Mouse (Mus musculus) heart, postnatal 4 days (tissue): ENCODE measurements around the gene Tspan12. TPM values are rescaled to one million over a fixed set of nuclear protein-coding genes. Genes with fewer than 3 reads are reported as not detected.
"Not testable (repeated sequence)": the region's sequence is repeated elsewhere in the genome, so short reads cannot be mapped to it uniquely, and the experiment has no call there.

ENCODE experiments used
- DNase-seq: peaks from one replicate; pipeline ENCODE4 v3.0.0; 2021
- total RNA-seq, 2 experiments: library from RNA; stranded (reverse); gene quantifications; 2 replicates each; pipeline ENCODE4 v1.2.3; 2021

Gene Tspan12
- total RNA-seq, 2 experiments from 2014 or later = 87.2 to 94.4 TPM

DNA sequence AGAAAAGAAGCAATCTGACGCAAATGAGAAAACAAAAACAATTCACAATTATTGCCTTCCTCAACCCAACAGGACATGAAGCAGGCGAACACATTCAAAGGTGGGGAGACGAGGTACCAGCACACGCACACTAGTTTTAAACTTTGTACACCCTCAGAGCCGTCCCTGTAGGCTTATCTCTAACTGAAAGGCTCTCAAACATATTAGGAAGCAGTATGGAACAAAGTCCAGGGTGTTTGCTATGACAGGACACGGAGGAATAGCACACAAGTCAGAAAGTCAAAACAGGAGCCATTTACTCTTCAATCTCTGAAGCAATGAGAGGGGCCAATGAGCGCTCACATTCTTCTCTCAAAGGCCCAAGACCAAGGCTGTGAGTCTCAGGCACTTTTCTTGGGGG is 24.3 kb downstream of the Tspan12 start:
- no peak for DNase-seq

DNA sequence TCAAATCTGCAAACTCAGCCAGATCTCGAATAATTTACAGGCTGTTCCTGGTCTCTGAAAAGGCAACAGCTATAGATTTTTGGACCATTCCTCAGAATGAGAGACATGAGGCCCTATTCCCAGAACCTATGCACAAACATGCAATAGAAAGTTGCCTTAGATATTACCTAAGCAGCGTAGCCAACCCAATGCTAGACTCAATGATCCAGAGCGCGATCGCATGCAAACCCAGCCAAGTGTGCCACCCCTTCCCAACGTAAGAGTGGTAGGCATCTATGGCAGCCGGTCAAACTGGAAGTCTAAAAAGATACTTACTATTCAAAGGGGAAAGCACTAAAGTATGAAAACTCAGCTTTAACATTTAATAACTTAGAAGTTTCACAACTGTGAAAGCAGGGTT is 28.6 kb downstream of the Tspan12 start:
- no peak for DNase-seq

DNA sequence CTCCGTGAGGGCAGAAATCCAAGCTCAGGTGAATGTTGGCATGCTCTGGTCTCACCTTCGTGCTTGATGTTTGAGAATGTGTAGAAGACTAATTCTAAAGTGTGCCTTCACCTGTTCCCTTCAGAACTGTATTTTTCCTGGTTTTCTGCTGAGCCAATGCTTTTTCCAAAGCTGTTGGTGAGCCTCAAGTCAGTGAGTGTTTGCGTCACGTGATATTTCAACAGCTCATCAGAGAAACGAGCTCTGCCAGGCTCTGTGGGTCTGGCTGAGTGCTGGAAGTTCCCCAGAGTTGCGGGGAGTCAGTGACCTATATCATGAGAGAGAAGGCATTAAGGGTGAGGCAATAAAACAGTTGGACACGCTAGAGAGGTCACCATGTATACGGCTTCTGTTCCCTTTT is 29.0 kb downstream of the Tspan12 start:
- peak; percentile 60 for DNase-seq

DNA sequence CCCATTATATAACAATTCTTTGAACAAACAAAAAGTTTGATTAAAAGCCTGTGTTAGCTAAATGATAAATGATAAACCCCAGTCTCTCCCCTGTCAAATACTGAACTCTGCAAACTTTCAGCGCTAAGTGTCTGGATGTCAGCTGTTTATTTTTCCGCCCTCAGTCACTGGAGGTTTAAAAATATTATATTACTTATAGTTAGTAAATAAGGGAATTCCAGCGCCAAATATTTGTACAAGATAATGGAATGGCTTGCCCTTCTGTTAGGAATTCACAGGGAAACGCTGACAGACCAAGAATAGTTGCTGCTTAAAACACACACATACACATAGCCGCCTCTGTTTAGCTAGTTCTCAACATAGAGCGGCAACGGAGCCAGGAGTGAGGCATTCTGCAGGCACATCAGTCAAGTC is 29.6 kb downstream of the Tspan12 start:
- DNase-seq = no peak

DNA sequence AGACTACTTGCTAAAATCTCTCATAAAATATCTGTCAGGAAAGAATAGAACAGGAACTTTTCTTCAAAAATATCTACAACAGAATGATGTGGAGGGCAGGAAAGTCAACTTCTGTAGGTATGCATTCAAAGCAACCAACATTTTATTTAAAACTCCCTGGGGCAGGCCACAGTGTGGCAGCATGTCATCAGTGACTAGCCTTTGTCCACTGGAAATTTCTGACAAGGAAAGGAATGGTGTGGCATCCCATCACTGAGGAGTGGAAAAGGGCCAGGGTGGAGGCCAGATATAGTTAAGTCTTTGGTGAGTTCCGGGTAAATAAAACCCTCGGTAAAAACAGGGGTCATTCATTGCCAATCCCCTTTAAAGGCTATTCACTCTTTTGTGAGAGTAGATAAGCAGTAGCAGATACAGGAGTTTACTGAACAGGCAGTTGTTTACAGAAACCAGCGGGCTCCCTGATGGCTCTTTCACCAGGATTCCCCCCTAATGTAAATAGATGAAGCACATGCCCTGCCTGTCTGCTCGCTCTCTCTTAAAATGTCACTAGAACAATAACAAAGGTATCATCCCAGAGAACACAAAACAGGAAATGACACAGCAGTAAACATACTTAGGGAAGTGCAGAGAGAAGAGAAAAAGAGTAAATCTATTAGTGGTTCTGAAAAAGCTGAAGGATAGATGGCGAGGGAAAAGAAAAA is 34.1 kb downstream of the Tspan12 start:
- DNase-seq = no peak

DNA sequence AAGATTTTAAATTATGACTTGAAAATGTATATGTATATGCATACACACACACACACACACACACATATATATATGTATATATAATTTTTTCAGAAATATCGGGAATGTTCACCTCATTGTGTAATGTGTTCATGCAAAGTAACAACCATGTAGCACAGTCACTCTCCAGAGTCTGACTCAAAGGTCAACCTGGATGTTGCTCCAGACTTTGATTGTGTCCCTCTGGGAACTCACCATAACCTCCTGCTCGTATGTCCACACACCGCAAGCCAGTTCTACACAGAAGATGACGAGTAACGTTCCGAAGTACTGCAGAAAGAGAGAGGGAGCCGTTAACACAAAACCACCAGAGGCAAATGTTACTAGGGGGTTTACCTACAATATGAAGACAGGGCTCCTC is 46.3 kb downstream of the Tspan12 start:
- no peak for DNase-seq

DNA sequence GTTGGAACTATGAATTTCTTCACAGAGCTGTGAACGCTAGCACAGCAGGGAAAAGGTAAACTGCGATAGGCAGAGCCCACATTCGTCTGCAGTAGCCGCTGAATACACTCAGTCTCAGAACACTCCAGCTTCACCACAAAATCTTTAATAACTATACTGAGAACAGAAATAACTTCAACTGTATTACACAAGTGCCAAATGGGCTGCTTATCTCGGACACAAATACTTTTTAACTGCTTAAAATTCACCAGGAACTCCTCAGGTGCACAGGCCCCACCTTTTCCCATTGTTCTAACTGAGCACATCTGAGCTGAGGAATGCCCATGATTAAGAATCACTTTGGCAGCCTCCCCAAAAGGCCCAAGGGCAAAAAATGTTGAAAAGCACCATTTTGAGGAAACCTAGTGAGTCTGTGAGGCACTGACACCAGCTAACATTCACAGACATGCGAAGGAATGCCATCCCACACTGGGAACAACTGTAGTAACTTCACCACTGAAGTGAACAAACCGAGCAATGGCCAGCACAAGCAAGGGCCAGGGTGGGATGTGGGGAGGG is 47.2 kb downstream of the Tspan12 start:
- no peak for DNase-seq

DNA sequence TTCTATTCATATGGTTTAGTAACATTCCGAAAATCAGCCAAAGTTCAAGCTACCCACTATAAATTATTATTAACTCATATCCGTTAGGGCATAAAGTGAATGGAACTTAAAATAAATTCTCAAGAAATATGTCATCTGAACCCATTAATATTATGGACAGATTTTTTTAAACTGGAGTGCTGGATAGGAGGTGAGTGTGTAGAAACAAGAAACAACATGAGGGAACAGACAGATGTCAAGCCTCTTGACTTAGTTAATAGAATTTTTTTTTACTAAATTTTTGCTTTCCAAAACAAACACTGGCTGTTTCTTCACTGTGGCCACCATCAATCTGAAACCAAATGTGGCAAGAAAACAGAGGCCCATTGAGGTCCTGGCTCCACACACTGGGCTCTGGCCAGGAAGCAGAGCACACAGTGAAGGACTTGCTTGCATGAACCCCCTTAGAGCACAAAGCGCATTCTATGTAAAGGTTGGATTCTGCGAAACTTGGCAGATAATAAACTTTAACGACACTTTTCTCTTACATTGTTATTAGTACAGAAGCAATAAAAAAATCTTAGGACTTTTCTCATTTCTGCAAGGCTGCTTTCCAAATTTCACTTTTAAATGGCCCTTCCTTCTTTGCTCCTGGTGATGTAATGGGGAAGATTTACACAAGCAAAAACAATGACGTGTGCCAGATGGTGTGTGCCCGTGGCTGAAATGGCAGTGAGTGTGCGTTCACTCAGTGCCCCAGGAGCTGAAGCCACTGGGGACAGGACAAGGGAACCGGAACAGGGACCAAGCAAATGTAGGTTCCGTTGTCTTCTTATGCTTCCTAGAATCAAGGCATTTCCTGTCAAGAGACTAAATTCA is 48.6 kb downstream of the Tspan12 start:
- no peak for DNase-seq

DNA sequence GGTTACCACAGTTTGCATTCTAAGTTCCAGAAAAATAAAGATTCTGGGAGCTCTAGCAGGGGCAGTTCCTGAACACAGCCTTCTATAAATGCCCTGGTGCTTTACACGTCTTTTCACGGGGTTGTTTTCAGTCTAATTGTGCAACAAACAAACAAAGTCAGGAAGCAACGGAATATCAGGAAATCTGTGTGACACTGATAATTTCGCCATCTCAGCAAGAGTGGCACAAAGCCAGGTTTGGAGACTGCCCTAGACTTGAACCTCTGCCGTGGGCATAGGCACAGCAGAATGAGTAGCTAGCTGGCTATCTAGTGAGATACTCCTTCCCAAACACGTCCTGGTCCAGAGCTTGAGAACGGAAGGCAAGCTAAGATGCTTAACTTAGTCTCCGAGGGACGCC is 53.7 kb downstream of the Tspan12 start:
- peak; percentile 33 for DNase-seq

DNA sequence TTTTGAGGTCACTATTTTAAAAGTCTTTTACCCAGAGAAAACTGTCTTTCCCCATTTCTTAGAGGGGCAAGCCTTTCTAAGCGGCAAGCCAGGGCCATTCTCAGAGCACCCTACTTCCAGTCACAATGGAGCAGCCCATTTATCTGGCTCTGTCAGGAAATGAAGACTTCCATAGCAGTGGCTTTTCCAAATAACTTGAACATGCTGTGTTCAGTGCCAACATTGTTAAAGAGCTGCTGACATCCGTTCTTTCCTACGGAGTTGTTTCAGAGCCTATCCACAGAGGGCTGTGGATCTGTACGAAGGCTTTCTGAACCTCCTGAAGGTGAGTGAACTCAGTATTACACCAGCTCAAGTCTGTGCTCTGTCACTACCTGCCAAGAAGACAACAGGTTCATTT is 55.2 kb downstream of the Tspan12 start:
- no peak for DNase-seq

DNA sequence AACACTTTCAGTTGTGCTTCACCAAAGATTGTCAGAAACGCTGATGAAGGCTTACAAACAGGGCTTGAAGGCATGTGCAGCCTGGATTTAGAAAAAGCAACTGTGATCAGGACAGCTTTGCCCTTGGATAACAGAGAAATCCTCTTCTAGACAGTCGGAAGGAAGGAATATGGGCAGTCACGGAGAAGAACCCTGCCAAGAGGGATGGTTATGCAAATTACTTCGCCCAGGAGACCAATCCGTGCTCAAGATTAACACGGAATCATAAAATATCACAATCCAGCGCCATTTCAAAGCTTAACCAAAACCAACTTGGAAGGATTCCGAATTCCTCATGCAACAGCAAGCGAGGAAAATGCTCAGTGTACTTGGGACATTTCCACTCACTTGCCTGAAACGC is 55.9 kb downstream of the Tspan12 start:
- DNase-seq = no peak

DNA sequence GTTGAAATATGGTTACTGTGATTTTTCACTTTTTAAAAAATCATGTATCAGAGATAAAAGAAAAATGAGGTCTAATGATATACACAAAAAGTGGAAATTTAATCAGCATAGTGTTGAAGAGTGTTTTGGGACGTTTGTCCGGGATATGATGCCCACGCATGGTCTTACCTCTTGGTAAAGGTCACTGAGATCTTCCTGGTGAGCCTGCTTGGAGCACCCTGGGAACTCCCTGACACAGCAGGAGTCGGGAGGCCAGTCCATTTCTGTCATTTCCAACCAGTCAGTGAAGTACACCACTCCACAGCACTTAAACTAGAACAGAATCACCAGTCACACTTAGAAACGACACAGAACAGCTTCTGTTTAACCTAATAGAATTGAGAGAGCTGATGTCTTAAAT is 56.9 kb downstream of the Tspan12 start:
- no peak for DNase-seq

DNA sequence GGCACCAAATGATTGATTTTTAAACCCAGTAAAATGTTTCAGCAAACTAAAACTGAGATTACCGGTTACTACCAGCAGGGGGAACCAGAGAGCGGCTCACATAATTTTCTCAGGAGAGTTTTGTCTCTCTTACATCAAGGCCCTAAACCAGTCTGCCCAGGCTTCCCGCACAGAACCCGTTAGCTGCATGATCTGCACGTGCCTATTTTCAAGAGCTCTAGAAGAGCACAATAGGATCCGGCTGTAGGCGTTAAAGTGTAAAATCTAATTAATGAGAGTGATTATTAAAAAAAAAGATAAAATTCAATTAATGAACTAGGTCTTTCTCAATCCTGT is 57.3 kb downstream of the Tspan12 start:
- peak; percentile 76 for DNase-seq

DNA sequence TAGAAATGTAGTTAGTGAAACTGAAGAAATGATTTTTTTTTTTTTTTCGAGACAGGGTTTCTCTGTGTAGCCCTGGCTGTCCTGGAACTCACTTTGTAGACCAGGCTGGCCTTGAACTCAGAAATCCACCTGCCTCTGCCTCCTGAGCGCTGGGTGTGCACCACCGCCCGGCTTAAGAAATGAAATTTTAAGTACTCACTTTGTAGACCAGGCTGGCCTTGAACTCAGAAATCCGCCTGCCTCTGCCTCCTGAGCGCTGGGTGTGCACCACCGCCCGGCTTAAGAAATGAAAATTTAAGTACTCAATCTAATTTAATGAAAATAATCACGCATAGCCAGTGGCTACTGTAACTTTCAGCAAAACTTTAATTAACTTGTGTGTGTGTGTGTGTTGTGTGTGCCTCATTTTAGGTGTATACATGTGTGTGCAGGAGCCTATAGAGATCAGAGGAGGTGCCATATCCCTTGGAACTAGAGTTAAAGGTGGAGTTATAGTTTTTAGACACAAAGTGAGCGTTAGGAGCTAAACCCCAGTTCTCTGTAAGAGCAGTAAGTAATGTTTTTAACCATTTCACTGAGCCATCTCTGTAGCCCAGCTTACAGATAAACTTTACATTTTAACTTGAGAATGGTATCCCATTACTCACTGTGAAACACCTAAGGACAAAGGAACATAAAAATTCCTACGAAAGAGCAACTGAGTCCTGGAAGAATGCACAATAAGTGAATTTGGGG is 57.8 kb downstream of the Tspan12 start:
- DNase-seq = no peak

DNA sequence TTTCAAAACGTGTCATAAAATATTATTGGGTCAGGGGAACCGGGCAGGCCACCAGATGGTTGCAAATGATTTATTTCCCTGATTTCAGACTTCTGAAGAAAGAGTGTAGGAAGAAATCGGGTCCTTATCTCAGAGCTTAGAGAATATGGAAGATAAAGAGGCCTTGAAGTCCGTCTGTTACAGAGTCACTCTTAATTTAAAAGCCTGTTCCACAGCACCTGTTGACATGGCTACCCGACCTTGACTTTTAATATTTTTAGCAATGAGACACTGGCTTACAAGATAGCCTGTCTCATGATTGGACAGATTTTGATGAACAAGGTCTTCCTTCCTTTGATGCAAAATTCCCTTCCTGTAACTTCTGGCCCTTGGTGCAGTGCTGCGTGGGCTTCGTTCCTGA is 61.0 kb downstream of the Tspan12 start:
- DNase-seq = no peak

DNA sequence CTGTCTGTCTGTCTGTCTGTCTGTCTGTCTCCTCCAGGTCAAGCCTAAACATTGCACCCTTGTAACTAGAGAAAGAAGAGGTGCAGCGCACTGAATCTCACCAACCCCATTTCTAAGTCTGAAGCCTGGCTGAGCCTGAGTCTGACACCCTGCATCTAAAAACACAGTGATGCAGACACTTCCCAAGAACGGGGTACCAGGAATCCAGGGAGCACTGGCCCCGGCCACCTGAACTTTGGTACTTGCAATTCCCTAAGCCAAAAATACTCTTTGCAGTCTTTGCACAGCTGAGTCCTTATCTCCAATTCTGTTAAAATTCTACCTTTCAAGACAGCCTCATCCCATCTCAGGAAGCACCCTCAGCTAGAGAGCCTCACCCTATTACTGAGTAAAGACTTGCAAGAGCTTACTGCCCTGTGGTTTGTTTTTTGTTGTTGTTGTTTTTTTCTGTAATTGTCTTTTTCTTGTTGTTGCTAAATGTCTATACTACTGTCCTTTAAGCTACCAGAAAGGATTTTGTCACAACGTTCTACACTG is 61.7 kb downstream of the Tspan12 start:
- no peak for DNase-seq

DNA sequence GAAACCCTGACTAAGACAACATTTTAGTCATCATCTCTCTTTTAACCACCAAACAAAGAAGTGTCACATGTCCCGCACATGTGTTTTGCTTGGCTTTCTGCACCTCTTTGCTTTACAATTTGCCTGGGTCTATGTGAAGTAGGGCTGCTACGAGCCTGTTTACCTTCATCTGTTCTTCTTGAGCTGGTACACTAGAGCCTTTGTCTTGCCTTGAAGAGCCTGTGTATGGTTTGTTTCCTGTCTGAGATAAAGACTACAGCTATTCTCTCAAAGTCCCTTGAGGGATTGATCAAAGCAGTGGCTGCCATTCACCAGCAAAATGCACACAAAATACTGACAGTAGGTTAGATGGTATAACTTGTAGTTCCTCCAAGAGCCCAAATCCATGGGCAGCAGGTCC is 62.3 kb downstream of the Tspan12 start:
- DNase-seq = no peak

DNA sequence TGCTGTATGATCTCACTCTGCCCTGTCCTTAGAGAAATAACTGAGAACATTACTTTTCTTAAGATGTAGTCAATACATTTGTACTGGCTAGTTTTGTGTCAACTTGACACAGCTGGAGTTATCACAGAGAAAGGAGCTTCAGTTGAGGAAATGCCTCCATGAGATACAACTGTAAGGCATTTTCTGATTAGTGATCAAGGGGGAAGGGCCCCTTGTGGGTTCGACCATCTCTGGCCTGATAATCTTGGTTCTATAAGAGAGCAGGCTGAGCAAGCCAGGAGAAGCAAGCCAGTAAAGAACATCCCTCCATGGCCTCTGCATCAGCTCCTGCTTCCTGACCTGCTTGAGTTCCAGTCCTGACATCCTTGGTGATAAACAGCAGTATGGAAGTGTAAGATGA is 62.7 kb downstream of the Tspan12 start:
- not testable (repeated sequence) for DNase-seq

DNA sequence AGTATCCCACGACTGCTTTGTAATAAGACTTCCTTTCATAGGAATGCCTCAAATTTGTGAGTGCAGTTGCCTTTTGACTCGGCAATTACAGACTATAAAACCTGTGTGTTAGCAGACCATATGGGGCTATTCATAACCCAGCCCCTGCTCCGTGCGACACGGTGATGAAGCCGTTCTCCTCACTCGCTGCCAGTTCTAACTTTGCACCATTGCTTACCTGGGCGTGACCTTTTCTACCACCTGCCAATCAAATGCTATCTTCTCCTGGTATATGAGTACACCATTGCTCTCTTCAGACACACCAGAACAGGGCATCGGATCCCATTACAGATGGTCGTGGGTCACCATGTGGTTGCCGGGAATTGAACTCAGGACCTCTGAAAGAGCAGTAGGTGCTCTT is 64.6 kb downstream of the Tspan12 start:
- DNase-seq = no peak

DNA sequence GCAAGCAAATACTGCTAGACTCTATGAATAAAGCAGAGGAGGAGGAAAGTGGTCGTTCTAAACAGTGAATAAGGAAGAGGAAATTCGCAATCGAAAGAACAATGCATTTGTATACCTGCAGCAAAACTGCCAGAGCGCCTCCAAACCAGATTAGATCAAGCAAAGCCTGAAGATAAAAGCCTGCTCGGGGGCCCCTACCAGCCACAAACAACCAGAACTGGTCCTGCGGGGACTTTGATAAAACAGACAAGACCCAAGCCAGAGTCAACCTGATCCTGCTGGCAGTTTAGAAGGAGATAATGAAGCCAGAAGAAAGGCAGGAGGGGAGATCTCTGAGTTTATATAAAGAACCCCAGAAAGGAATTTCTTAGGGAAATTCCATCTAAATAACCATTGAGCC is 65.0 kb downstream of the Tspan12 start:
- no peak for DNase-seq

DNA sequence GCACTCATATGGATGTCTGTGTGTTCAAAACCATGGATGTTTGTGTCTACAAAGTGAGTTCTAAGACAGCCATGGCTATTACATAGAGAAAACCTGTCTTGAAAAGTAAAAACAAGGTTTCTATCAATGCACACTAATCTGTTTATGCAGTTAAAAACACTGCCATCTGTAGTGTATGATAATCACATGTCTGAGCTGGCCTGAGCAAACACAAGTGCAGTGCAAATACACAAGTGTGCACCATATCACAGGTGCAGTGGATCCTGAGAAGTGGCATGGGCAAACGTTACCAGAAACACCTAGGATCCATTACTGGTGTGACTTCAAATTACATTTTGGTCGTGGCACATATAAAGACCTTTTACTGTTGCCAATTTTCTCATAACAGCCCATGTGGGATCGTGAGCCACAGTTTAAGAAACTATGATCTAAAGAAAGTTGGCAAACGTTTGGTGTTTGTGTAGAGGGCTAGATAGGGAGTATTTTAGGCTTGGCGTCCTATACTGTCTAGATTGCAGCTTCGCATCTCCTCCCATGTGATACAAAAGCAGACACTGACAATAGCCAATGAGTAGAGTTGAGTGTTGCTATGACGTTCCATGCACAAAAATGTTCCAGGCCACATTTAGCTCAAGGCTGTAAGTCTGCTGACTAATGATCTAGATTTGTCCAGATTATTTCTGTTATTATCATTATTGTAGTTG is 78.0 kb downstream of the Tspan12 start:
- no peak for DNase-seq

DNA sequence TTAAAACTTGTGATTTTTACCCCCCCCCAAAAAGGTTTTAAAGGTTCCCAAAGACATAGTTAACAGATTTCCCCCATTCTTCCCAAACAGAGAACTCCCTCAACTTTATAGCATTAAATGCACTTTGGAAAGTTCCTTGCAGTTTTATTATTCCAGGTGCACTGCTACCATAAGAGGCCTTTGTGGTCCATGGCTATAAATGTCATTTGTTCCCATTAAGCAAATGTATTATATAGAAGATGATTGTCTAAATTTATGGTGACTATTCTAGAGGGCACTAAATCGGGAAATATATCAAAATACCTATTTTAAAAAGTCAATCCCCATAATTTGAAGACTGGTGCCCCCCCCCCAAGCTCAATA is 82.9 kb downstream of the Tspan12 start:
- DNase-seq = no peak
